Mouse (Mus musculus): ENCODE measurements around the gene Gpatch4.

GRCm38 (mm10) chr3:88010634-88011265 is 32.2 kb upstream of the Gpatch4 start:
- TF ChIP-seq MAZ (IDR thresholded peaks at IDR 0.05; ENCODE audit: low read depth, low read length) = no peak
- TF ChIP-seq POLR2A (IDR thresholded peaks at IDR 0.05; ENCODE audit: low read depth, low read length) = no peak
- TF ChIP-seq CHD2 (IDR thresholded peaks at IDR 0.05; ENCODE audit: low read length) = no peak
- peak; percentile 66 to 67 for TF ChIP-seq CTCF (conservative IDR thresholded peaks at IDR 0.05 in 1 of 2, IDR thresholded peaks at IDR 0.05 in 1 of 2; ENCODE audit: low read depth in 2 of 2, low read length in 2 of 2)
- TF ChIP-seq USF1 (IDR thresholded peaks at IDR 0.05; ENCODE audit: low read depth, low read length) = no peak
- TF ChIP-seq E2F4 (IDR thresholded peaks at IDR 0.05; ENCODE audit: insufficient replicate concordance, low read depth, low read length) = no peak
